Mouse (Mus musculus): ENCODE results near the gene Cecr2. TPM values are rescaled to one million over a fixed set of nuclear protein-coding genes. Genes with fewer than 3 reads are reported as not detected.
"Not testable (repeated sequence)": the region's sequence is repeated elsewhere in the genome, so short reads cannot be mapped to it uniquely, and the experiment has no call there.

The Cecr2 gene
- polyA plus RNA-seq, 1 experiment = 49.8 TPM

DNA sequence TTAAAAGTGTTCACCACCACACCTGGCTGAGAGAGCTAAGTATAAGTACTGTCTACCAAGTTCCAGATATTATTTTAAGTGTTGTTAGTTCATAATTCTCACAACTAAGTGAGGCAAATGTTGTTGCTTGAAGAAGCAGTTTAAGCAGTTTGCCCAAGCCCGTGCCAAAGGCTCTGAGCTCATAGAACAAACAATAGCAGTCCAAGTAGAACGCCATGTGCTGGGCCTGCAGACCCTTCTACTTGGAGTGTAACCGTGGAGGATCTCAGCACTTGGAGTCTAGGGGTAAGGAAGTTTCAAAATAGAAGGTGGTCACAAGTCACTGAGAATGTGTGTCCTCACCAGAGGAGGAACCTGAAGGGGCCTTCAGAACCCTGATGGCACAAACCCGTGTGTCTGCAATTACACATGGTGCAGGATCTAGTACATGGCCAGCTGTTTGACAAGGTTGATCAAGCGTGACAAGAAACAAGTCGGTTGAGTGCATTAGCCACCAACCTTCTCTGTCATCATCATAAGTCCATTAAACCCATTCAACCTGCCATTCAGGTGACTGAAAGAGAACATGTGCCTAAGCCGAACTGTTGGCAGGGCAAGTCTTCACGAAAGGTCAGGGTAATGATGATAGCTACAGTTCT is 30.7 kb upstream of the Cecr2 start:
- WGBS = 64% methylated on average over 8 of the region's 8 CpGs
- H3K4me3 ChIP-seq (replicated peaks; ENCODE audit: control insufficient read depth, low read depth, low read length) = no peak overlapping the region
- H3K27ac ChIP-seq (ENCODE audit: control insufficient read depth, insufficient read depth, low read depth, low read length, poor library complexity) = peak overlapping the region; percentile 58; the same call in 1 of the 2 replicates
- no peaks in the 10 kb centered on the region; the same call in 1 of the 2 replicates for H3K4me1 ChIP-seq (ENCODE audit: control insufficient read depth, insufficient read depth, low read length)
- TF ChIP-seq CTCF (IDR thresholded peaks at IDR 0.05; ENCODE audit: control insufficient read depth, insufficient read depth, low read length) (no peak), POLR2A (IDR thresholded peaks at IDR 0.05; ENCODE audit: borderline replicate concordance, control insufficient read depth, low read depth, low read length) (no peak)

DNA sequence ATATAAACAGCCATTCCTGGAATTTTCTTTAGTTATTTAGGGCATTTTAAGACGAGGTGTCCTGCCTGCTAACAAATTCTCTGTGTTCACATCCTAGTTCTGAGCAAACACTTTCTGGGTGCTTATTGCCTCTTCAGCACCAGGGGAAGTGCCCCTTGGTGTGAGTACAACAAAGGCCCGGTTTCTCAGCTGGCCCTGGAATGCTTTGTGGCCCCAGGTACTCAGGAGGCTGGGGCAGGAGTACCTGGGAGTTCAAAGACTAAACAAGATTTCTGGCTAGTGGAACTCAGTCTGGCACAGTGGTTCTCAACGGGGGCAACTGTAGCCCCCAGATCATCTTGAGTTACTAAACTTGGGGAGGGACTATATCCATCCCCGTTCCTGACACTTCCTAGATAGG is 26.6 kb upstream of the Cecr2 start:
- no peaks in the 10 kb centered on the region; the same call in 1 of the 2 replicates for H3K4me1 ChIP-seq (ENCODE audit: control insufficient read depth, insufficient read depth, low read length)
- no peak for TF ChIP-seq POLR2A (IDR thresholded peaks at IDR 0.05; ENCODE audit: borderline replicate concordance, control insufficient read depth, low read depth, low read length)
- no peak for TF ChIP-seq CTCF (IDR thresholded peaks at IDR 0.05; ENCODE audit: control insufficient read depth, insufficient read depth, low read length)
- no peak overlapping the region for H3K4me3 ChIP-seq (replicated peaks; ENCODE audit: control insufficient read depth, low read depth, low read length)
- 67% methylated on average over 4 of the region's 4 CpGs for WGBS
- no peak overlapping the region for H3K27ac ChIP-seq (ENCODE audit: control insufficient read depth, insufficient read depth, low read depth, low read length, poor library complexity)

DNA sequence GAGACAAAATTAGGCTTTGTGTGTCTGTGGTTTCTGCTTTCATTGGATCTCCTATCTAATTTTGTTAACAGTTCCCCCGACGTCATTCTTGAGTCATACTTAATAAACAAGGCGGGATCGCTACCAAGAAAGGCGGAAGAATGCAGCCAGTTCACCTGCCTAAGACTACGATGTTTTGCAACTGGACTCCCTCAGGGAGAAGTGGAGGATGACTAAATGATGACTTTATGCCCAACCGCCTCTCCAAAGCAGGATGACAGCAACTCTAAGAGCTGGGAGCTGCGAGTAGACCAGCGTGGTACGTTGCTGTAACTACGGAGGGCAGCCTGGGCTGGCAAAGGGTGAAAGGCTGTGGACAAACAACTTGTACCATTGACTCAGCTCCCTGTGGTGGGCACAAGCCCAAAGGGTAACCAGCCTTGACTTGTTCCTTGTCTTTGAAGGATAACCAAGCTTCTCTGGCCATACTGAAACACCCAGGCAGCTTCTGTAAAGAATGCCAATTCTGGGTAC is 24.2 kb upstream of the Cecr2 start:
- H3K27ac ChIP-seq (ENCODE audit: control insufficient read depth, insufficient read depth, low read depth, low read length, poor library complexity) = no peak overlapping the region
- TF ChIP-seq POLR2A (IDR thresholded peaks at IDR 0.05; ENCODE audit: borderline replicate concordance, control insufficient read depth, low read depth, low read length) (no peak), CTCF (IDR thresholded peaks at IDR 0.05; ENCODE audit: control insufficient read depth, insufficient read depth, low read length) (no peak)
- 87% methylated on average over 11 of the region's 11 CpGs for WGBS
- no peak overlapping the region for H3K4me3 ChIP-seq (replicated peaks; ENCODE audit: control insufficient read depth, low read depth, low read length)
- H3K4me1 ChIP-seq (ENCODE audit: control insufficient read depth, insufficient read depth, low read length) = peaks cover 1% of the 10 kb centered on the region; the same call in 1 of the 2 replicates

DNA sequence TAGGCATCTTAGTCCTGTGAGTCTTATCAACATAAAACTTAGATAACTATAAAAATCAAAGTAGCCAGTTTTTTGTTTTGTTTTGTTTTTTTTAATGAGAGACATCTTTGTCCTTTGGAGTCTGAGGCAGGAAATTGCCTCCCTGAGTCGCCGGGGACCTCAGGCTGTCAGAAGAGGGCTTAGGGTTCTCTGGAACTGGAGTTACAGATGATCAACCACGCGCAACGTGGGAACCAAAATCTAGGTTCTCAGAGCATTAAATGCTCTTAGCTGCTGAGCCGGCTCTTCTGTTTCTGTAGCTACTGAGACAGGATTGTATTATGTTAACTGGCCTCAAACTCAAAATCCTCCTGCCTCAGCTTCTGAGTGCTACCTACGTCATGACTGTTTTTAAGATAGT is 22.4 kb upstream of the Cecr2 start:
- H3K4me3 ChIP-seq (replicated peaks; ENCODE audit: control insufficient read depth, low read depth, low read length) = no peak overlapping the region
- H3K4me1 ChIP-seq (ENCODE audit: control insufficient read depth, insufficient read depth, low read length) = peaks cover 1% of the 10 kb centered on the region; the same call in 1 of the 2 replicates
- H3K27ac ChIP-seq (ENCODE audit: control insufficient read depth, insufficient read depth, low read depth, low read length, poor library complexity) = no peak overlapping the region
- TF ChIP-seq POLR2A (IDR thresholded peaks at IDR 0.05; ENCODE audit: borderline replicate concordance, control insufficient read depth, low read depth, low read length) = no peak
- TF ChIP-seq CTCF (IDR thresholded peaks at IDR 0.05; ENCODE audit: control insufficient read depth, insufficient read depth, low read length) = no peak
- 77% methylated on average over 7 of the region's 7 CpGs for WGBS

DNA sequence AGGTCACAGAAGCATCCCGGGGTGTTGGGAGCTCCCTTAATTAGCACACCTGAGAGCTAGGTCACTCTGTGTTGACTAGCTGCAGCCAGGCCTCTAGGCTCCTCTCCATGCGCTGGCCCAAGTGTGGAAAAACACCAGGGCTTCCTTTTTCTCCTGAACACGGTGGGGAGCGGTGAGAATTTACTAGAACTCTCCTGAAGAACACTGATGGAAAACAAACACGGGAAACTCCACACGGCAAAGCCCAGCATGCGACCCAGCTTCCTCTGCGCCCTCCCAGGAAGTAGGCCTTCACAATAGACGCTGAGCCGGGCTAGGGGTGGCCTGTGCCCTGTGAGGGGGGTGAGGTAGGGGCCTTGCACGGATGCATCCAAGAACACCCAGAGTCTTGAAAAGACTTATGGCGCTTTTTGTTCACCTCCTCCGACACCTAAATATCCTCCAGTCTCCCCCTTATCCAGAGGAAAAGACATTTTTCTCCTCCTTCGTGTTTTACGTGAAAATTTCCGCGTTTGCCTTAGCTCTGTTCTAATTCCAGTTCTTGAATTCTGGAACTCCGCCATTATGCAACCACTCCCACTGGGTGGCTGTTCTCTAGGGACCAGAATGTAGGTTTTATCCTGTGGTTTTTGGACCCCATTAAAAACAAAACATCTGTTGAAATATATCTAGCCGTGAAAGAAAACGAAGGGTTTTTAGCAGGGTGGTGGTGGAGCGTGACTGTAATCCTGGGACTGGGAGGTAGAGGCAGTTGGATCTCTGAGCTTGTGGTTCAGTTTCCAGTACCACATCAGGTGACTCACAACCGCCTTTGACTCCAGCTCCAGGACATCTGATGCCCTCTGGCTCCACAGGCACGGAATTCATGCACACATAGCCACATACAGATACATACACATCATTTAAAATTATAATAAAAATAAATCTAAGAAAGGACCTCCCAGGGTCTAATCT is 21.5 kb upstream of the Cecr2 start:
- WGBS = 71% methylated on average over 23 of the region's 23 CpGs
- Histone ChIP-seq H3K4me1 (ENCODE audit: control insufficient read depth, insufficient read depth, low read length) (peaks cover 1% of the 10 kb centered on the region; the same call in 1 of the 2 replicates), H3K4me3 (replicated peaks; ENCODE audit: control insufficient read depth, low read depth, low read length) (no peak overlapping the region), H3K27ac (ENCODE audit: control insufficient read depth, insufficient read depth, low read depth, low read length, poor library complexity) (no peak overlapping the region)
- TF ChIP-seq CTCF (IDR thresholded peaks at IDR 0.05; ENCODE audit: control insufficient read depth, insufficient read depth, low read length) = no peak
- no peak for TF ChIP-seq POLR2A (IDR thresholded peaks at IDR 0.05; ENCODE audit: borderline replicate concordance, control insufficient read depth, low read depth, low read length)

DNA sequence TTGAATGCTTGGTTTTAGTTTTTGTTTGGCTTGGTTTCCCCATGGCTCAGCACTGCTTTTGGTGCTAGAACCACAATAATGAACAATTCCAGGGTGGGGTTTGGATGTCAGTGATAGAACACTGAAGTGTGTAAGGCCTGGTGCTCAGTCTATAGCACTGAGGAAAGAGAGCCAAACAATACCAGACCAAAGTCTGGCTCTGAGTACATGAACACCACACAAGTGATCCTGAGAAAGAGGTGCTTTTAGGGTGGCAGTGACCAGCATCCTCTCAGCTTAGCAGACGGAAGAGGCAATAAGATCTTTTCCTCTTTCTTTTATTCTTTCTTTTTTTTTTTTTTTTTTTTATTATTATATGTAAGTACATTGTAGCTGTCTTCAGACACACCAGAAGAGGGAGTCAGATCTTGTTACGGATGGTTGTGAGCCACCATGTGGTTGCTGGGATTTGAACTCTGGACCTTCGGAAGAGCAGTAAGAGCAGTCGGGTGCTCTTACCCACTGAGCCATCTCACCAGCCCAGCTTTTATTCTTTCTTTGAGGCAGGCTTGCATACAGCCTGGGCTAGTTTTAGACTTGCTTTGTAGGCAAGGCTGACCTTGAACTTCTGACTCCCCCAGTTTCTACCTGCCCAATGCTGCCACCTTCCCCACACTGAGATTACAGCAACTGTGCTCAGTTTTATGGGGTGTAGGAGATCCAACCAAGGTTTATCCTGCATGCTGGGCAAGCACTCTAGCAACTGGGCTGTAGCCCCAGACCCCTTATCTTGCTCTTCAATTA is 18.7 kb upstream of the Cecr2 start:
- H3K4me3 ChIP-seq (replicated peaks; ENCODE audit: control insufficient read depth, low read depth, low read length); H3K4me1 ChIP-seq (ENCODE audit: control insufficient read depth, insufficient read depth, low read length); H3K27ac ChIP-seq (ENCODE audit: control insufficient read depth, insufficient read depth, low read depth, low read length, poor library complexity): not testable (repeated sequence)
- 77% methylated on average over 3 of the region's 4 CpGs for WGBS

DNA sequence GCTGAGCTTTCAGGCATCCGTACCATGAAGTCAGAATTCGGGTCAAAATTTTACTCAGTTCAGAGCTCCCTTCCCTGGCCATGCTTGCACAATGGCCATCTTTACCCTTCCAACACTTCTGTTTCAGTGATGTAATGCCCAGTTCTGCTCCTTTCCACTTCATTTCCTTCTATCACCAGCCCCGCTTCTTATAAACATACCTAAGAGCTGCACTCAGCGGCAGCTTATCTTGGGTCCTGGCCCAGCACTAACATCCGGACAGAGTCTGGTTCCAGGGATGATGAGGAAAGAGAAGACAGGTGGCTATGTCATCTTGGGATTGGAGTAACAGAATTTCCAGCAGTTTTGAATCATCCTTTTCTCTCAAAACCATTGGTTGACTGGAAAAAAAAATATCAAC is 18.0 kb upstream of the Cecr2 start:
- H3K27ac ChIP-seq (ENCODE audit: control insufficient read depth, insufficient read depth, low read depth, low read length, poor library complexity) = no peak overlapping the region
- WGBS = 58% methylated on average over 5 of the region's 5 CpGs
- no peak overlapping the region for H3K4me3 ChIP-seq (replicated peaks; ENCODE audit: control insufficient read depth, low read depth, low read length)
- TF ChIP-seq POLR2A (IDR thresholded peaks at IDR 0.05; ENCODE audit: borderline replicate concordance, control insufficient read depth, low read depth, low read length) (no peak), CTCF (IDR thresholded peaks at IDR 0.05; ENCODE audit: control insufficient read depth, insufficient read depth, low read length) (no peak)
- H3K4me1 ChIP-seq (ENCODE audit: control insufficient read depth, insufficient read depth, low read length) = peaks cover 1% of the 10 kb centered on the region; the same call in 1 of the 2 replicates

DNA sequence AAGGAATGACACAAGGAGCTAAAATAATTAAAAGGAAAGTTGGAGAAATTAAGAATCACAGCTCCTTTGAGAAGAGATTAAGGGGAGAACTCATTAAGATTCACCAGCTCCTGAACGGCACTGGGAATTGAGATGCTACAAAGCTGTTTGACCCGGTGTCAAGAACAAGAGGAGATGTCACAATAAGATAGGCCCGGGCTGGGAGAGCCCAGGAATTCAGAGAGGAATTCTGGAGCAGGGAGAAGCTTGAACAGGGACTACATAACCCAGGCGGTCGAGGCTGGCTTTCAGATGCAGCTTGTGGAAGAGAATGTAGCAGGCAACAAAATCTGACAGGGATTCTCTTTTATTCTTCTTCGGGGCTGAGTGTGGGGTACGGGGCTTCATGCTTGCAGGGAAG is 13.5 kb upstream of the Cecr2 start:
- H3K4me3 ChIP-seq (replicated peaks; ENCODE audit: control insufficient read depth, low read depth, low read length) = no peak overlapping the region
- no peaks in the 10 kb centered on the region for H3K4me1 ChIP-seq (ENCODE audit: control insufficient read depth, insufficient read depth, low read length)
- TF ChIP-seq POLR2A (IDR thresholded peaks at IDR 0.05; ENCODE audit: borderline replicate concordance, control insufficient read depth, low read depth, low read length) = no peak
- no peak for TF ChIP-seq CTCF (IDR thresholded peaks at IDR 0.05; ENCODE audit: control insufficient read depth, insufficient read depth, low read length)
- no peak overlapping the region for H3K27ac ChIP-seq (ENCODE audit: control insufficient read depth, insufficient read depth, low read depth, low read length, poor library complexity)
- 75% methylated on average over 7 of the region's 7 CpGs for WGBS
